Mouse (Mus musculus) lung, postnatal 10 days (tissue): ENCODE results near the gene Gng2.
A peak's percentile ranks its signal among the peaks of the same experiment; 100 is the strongest.
"Not testable (repeated sequence)": the region's sequence is repeated elsewhere in the genome, so short reads cannot be mapped to it uniquely, and the experiment has no call there.

ENCODE experiments used
- DNase-seq: peaks from one replicate; pipeline ENCODE4 v3.0.0; 2021

The Gng2 gene

GRCm38 (mm10) chr14:19935084-19935483, 42.3 kb downstream of the Gng2 start:
- DNase-seq: no peak

- no peak for DNase-seq
Measured at GRCm38 (mm10) chr14:19933314-19933713, 44.1 kb downstream of the Gng2 start.

GRCm38 (mm10) chr14:19927879-19928278, 49.5 kb downstream of the Gng2 start:
- no peak for DNase-seq

DNA sequence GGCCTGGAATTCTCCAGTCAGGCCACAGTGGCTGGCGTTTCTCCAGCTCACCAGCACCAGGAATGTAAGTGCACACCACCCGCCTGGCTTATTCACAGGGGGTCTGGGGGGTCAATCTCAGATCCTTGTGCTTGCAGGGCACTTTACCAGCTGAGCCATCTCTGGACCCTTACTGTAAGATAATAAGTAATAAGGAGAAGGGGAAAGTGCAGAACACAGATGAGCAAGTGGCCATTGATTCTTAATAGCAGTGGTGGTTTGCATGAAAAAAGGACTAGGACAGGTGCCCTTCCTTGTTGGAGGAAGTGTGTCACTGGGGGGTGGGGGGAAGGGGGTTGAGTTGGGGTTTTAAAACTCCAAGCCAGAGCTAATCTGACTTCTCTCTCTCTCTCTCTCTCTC, 50.3 kb downstream of the Gng2 start:
- DNase-seq: no peak

DNA sequence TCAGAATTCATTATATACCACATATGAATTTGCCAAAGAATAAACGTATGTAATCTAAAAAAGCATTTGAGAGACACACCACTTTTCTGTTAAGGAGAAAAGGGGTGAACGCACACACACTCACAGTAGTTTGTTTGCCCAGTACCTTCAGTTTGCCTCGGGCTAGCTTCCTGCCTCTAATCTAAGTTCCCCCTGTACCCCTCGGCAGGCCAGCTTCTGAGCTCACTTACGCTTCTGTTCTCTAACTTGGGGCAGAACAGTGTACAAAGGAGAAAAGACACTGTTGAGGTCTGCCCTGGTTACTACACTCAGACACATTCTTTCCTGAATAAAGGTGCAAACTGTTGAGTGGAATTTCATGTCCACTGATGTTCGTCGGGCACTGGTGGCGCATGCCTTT, 51.1 kb downstream of the Gng2 start:
- DNase-seq: no peak

- no peak for DNase-seq
Measured at GRCm38 (mm10) chr14:19925157-19925556, 52.3 kb downstream of the Gng2 start.

- DNase-seq: no peak
Measured at GRCm38 (mm10) chr14:19924086-19924485, 53.3 kb downstream of the Gng2 start.

- DNase-seq: no peak
Measured at GRCm38 (mm10) chr14:19920254-19920691, 57.2 kb downstream of the Gng2 start.

GRCm38 (mm10) chr14:19919789-19920188, 57.6 kb downstream of the Gng2 start:
- DNase-seq: no peak

- DNase-seq: no peak
Measured at GRCm38 (mm10) chr14:19917534-19917933, 59.9 kb downstream of the Gng2 start.

- DNase-seq: no peak
Measured at GRCm38 (mm10) chr14:19916315-19916714, 61.1 kb downstream of the Gng2 start.

DNA sequence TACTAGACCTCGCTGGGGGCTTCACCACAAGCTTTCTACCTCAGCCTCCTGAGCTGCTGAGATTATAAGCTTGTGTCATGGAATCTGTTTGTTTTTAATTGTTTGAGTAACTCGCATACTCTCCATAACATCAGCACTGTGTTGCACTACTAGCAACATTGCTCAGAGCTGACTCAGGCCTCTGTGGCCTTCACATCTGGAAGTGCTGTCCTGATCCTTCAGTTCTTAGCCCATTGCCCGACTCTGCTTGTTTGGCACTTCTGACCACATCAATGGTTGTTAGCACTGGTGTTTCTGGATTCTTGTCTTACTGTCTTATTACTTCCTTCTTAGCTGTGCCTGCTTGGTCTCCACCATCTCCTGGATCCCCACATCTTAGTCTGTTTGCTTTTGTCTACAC, 64.5 kb downstream of the Gng2 start:
- DNase-seq: no peak

DNA sequence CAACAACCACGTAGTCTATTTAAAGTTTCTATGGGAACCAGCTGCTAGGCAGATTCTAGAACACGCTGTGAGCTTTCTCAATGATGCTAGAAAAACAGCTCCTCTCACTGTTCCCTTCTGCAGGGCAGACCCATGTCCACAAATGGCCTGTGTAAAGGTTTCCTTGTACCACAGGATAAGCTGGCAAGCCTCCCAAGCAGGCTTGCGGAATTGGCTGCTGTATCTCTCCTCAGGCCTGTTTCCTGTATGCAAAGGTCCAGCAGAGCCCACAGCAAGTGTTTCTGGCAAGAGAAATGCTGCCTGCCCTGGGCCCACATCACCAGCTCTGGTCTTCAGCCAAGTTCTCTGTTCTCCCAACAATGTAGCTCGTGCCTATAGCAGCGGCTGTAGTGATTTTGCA, 71.8 kb downstream of the Gng2 start:
- peak; percentile 79 for DNase-seq

- DNase-seq: no peak
Measured at GRCm38 (mm10) chr14:19904821-19905220, 72.6 kb downstream of the Gng2 start.

GRCm38 (mm10) chr14:19904031-19904430, 73.4 kb downstream of the Gng2 start:
- peak; percentile 7 for DNase-seq

- no peak for DNase-seq
Measured at GRCm38 (mm10) chr14:19900492-19900891, 76.9 kb downstream of the Gng2 start.

- no peak for DNase-seq
Measured at GRCm38 (mm10) chr14:19887569-19887968, 89.9 kb downstream of the Gng2 start.

DNA sequence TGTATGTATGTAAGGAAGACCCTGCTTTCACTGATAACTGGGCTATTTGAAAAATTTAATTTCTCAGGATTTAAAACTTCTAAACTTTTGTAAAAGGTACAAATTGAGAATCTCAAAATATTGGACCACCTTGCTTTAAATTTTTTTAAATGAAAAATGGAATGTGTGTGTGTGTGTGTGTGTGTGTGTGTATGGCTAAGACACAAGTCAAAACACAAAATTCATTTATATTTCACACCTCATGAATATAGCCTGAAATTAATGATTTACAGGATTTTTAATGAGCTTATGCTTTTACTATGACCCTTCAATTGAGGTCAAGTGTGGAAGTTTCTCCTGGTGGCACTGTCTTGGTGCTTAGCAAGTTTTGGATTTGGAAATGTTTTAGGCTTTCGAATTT, 93.0 kb downstream of the Gng2 start:
- DNase-seq: not testable (repeated sequence)

- no peak for DNase-seq
Measured at GRCm38 (mm10) chr14:19874201-19874807, 103.1 kb downstream of the Gng2 start.

DNA sequence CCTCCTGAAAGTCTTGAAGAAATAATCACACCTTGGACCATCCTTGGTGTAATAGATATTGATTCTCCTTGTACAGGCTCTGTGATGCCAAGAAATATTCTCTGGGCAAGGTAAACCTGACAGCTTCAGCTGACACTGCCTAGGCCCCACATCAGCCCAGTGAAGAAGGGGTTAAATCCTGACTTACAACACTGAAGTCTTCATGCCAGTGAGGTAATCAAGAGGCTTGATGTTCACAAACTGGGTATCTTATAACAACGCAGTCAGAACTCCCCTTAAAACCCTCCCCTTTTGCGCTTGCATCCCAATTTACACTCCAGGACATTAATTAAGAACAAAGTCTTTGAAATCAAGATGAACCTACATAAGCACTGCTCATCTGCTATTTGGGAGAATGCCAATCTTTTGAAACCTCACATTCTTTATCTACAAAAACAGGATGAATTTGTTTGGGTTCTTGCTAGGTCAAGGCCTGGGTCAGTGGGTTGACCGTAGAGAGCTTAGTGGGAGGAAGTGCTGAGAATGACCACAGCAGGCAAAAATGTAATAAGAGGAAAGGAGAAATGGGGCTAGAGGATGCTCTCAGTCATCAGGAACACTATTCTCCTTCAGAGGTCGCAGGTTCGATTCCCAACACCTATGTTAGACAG, 110.0 kb downstream of the Gng2 start:
- peak; percentile 60 for DNase-seq

DNA sequence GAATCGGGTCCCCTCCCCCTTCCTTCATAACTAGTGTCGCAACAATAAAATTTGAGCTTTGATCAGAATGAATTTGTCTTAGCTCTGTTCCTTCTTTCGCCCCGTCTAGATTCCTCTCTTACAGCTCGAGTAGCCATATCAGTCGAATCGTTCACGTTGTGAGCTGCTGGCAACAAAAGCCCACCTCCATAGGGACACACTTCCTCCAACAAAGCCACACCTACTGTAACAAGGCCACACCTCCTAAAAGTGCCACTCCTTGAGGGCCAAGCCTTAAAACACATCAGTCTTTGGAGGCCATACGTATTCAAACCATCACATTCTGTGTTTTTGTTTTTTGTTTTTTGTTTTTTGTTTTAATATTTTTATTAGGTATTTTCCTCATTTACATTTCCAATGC, 112.3 kb downstream of the Gng2 start:
- not testable (repeated sequence) for DNase-seq

- DNase-seq: no peak
Measured at GRCm38 (mm10) chr14:19861311-19862080, 115.9 kb downstream of the Gng2 start.

GRCm38 (mm10) chr14:19860281-19860680, 117.1 kb downstream of the Gng2 start:
- no peak for DNase-seq
